Mouse (Mus musculus) embryo, embryonic 11 days (tissue): ENCODE measurements around the gene Zzef1.
"Not testable (repeated sequence)": the region's sequence is repeated elsewhere in the genome, so short reads cannot be mapped to it uniquely, and the experiment has no call there.

Experiments used
- DNase-seq: peaks from one replicate; pipeline ENCODE4 v3.0.0-alpha.2; 2015

Zzef1 gene

GRCm38 (mm10) chr11:72795455-72796295 is at the start of gene Zzef1, which contains the start of gene Cyb5d2:
Zzef1 (plus strand) TSS chr11:72796226.
Cyb5d2 (minus strand) TSS chr11:72796142.
- peak; percentile 98 for DNase-seq

DNA sequence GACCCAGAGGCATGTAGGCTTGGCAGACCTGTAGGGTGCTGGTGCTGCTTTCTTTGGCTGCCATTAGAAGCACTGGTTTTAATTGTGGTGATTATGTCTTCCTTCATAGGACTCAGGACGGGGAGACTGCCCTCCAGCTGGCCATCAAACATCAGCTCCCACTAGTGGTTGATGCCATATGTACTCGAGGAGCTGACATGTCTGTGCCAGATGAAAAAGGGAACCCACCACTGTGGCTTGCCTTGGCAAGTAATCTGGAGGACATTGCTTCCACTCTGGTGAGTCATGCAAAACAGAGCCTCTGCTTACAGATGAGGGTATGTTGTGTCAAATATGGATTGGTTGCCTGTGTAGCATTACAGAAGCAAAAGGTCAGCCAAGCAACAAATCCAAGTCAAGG is 44.1 kb upstream of the Zzef1 start:
- DNase-seq: no peak

DNA sequence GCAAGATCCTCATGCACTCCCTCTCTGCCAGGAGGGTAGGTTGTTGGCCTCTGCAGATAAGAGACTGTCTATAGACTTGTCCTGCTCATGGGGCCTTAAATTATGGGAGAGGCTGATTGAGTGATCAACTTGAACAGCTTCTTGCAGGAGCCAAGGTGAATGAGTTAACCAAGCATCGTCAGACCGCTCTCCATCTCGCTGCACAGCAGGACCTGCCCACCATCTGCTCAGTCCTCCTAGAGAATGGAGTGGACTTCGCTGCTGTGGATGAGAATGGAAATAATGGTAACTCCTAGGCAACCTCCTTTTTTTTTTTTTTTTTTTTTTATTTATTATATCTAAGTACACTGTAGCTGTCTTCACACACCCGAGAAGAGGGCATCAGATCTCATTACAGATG is 37.7 kb upstream of the Zzef1 start:
- no peak for DNase-seq

GRCm38 (mm10) chr11:72759581-72759980 is 36.4 kb upstream of the Zzef1 start:
- no peak for DNase-seq

DNA sequence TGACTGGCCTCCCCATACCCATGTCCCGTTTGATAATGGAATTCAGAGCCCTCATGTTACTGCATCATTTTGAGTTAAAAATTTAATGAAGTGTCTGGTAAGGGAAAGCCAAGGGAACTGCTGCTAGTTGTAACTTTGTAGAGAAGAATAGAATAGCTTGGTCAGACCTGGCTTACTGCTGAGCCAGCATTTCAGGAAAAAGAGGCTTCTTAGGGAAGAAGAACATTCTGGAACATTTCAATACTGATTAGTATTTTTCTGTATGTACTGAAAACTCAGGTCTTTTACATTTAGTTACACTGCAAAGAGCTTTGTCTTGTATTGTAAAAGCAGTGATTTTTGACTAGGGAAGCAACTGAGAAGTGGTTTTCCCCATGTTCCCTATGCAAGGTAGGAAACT is 35.2 kb upstream of the Zzef1 start:
- no peak for DNase-seq

GRCm38 (mm10) chr11:72764270-72764669 is 31.8 kb upstream of the Zzef1 start:
- DNase-seq: no peak

DNA sequence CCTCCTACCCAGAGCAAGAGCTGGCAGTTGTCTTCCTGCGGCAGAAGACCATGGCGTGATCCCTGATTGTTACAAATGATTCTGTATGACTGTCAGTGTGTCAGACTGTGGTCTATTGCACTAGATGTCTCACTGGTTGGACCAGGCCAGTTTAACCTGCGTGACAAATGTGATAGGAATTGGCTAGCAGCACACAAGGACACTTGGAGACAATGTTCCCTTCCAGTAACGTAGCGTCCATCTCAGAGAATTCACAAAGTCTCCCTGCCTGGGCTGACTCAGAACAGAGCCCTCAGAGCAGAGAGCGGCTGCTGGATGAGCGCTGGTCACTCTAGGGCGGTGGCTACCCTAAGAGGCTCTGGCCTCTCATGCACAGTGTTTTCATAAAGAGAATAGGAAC is 28.3 kb upstream of the Zzef1 start:
- no peak for DNase-seq

GRCm38 (mm10) chr11:72769061-72769460 is 27.0 kb upstream of the Zzef1 start:
- no peak for DNase-seq

GRCm38 (mm10) chr11:72770324-72770723 is 25.7 kb upstream of the Zzef1 start:
- DNase-seq: no peak

GRCm38 (mm10) chr11:72770816-72771215 is 25.2 kb upstream of the Zzef1 start:
- no peak for DNase-seq

DNA sequence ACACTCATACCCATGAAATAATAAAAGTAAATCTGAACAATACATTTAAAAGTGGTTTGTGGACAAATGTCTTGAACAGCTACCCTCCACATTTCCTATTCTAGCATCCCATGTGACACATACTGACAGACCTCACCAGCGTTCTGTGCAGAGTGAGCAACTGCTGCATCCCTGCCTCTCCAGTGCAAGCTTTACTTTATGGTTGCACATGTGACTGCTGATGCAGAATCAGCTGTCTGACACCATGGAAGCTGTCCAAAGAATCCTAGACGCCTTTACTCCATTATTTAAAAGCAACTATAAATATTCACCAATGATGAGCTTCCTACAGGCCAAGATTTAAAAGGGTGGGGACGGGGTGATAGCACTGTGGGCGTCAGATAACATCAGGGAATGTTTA is 24.6 kb upstream of the Zzef1 start:
- no peak for DNase-seq

DNA sequence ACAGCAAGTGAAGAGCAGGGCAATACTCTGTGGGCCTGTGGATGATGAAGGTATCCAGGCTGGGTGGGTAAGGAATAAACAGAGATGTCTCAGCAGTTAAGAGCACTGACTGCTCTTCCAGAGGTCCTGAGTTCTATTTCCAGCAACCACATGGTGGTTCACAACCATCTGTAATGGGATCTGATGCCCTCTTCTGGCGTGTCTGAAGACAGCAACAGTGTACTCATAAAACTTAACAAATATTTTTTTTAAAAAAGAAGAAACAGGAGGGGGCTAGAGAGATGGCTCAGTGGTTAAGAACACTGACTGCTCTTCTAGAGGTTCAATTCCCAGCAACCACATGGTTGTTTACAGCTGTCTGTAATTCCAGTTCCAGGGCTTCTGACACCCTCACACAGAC is 23.4 kb upstream of the Zzef1 start:
- not testable (repeated sequence) for DNase-seq

DNA sequence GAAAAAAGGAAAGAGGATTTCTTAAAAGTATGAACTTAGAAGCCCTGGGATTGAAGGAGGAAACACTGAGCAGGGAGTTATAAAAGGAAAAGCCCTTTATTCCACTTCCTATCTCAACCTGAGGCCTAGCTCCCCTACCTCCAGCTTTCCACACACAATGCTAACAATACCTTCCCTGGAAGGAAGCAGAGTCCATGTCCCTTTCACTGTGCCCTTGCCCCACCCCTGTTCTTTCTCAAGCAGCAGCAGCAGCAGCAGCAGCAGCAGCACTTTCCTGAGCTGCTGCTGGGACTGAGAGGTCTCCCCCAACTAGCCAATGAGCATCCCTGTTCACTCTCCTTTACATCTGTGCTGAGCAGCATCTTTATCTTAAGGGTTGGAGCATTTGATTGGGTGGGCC is 17.1 kb upstream of the Zzef1 start:
- no peak for DNase-seq

GRCm38 (mm10) chr11:72782103-72782502 is 13.9 kb upstream of the Zzef1 start:
- no peak for DNase-seq

DNA sequence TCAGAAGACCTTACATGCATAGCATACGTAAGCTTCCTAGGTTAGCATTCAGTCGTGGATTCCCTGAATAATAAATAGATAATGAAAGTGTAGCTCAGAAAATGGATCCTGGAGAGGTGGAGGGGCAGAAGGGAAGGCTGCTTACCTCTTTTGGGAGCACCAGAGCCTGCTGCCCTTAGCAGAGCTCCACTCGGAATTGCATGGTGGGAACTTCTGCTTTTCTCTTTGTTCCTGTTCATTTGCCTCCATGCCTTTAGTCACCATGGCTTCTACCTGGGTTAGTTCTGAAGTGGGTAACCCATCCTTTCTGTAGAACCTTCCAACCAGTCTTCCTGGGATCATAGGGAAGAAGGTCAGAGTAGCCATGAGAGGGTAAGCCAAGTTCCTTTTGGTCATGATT is 13.5 kb upstream of the Zzef1 start:
- DNase-seq: no peak

DNA sequence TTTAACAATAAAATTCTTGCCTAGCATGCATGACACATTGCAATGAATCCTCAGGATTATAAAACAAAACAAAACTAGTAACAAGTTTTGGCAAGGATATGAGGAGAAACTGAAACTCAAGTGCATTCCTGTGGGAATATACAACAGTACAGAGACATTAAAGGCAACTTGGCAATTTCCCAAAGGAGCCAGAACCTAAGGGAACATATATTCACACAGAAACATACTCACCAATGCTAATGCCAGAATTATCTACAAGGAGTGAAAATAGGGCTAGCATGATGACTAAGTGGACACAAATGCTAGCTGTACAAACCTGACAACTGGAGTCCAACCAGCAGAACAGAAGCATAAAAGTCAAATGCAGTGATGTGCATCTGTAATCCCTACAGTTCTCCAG is 4.0 kb upstream of the Zzef1 start:
- DNase-seq: no peak

DNA sequence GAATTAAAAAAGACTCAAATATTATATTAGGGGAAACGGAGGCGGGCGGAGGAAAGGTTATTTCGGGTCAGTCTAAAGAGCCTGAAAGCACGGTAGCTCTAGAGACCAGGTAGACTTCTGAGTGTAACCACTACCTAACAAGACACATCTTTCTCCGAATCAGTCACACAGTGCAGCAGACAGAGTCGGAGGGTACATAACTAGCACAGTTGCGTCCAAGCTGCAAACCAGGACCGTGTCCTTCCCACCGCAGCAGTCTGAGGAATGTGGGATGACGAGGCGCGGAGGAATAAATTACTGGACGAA is 924 bp upstream of the Zzef1 start:
- DNase-seq: no peak

GRCm38 (mm10) chr11:72796296-72796687 is 266 bp downstream of the Zzef1 start:
- no peak for DNase-seq

DNA sequence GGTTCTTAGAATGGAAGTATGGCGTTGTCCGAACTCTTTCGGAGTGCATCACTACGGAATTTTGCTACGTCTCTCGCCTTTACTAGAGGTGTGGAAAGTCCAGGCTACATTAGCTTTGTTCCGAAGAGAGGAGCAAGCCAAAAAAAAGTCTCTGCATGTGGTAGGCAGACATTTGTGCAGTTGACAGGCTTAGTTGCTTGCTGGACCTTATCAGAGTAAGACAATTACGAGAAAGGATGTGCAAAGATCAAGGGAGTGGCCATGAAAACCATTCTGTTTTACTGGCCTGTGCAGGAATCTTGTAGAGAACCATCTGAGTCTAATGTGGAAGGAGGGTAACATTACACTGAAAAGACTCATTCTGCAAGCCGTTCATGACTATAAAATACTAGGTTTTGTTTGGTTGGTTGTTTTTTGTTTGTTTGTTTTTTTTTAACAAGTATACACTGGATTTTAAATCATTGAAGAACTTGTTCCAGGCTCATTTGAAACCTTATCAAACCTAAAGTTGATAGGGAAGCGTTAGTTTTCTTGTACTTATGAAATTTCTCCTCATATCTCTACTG is 830 bp downstream of the Zzef1 start:
- peak; percentile 1 for DNase-seq

DNA sequence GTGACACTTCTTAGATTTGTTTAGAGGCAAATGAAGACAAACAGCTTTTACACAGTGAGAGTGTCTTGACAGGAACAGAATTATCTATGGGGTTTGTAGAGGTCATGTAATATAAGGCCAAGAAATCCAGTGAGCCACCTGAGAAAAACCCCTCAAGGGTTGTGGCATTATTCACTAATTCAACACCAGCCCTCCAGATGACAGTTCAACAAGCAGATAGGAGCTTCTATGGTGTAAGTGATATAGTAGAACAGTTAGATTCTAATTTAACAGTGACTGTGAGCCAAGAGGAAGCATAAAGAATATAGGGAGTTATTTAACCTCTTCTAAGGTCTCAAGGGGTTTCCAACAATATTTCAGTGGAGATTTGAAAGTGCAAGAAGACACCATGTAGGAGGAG is 2.1 kb downstream of the Zzef1 start:
- no peak for DNase-seq

GRCm38 (mm10) chr11:72801182-72801581 is 5.2 kb downstream of the Zzef1 start:
- DNase-seq: no peak

GRCm38 (mm10) chr11:72803038-72803437 is 7.0 kb downstream of the Zzef1 start:
- DNase-seq: no peak

- no peak for DNase-seq
These were observed 8.6 kb downstream of the Zzef1 start for GRCm38 (mm10) chr11:72804586-72804985.

- no peak for DNase-seq
These were observed 9.2 kb downstream of the Zzef1 start for GRCm38 (mm10) chr11:72805232-72805631.

DNA sequence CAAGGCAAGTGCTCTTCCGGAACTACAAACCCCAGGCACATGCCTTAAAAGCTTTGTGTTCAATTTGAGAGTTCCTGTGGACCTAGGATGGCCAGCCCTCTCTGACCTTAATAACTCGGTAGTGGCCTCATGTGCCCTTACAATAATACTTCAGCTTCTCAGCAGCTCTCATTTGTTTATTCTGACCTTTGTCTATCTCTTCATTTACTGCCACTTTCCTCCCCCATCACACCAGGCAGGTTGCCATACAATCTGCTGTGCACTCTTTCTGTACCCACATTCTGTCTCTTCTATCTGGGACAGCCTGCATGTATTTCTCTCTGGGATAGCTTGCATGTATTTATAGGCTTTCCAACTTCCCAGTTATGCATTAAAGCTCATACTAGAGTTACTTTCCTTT is 10.5 kb downstream of the Zzef1 start:
- no peak for DNase-seq
